Mouse (Mus musculus) heart, postnatal 0 days (tissue): ENCODE measurements around the gene Cc2d1a.

Source experiments
- CTCF ChIP-seq: IDR thresholded peaks from 2 replicates; pipeline ENCODE4 v1.5.1; 2016; ENCODE audit warnings: antibody characterized with exemption, control low read depth, low read depth
- EP300 ChIP-seq: IDR thresholded peaks from 2 replicates; pipeline ENCODE4 v1.6.1; 2016; ENCODE audit warnings: antibody characterized with exemption, low read depth

DNA sequence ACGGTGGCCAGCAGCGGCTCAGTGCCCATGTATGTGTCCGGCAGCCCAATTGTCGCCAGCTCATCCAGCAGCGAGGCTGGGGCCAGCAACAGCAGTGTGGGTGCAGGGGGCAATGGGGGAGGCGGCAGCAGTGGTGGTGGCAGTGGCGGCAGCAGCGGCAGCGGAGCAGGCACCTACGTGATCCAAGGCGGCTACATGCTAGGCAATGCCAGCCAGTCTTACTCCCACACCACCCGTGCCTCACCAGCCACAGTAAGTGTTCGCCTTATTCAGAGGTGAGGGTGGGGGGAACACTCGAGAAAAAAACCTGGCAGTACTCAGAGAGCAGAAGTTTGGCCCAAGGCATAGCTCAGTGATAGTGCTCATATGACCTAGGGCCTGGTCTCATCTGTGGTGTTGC is 59.9 kb downstream of the Cc2d1a start:
- TF ChIP-seq EP300 (no peak), CTCF (no peak)
